Mouse (Mus musculus) gastrocnemius, adult 2 months (tissue): ENCODE data around the gene 1700025G04Rik. TPM values are rescaled to one million over a fixed set of nuclear protein-coding genes. Genes with fewer than 3 reads are reported as not detected.

Experiments used
- DNase-seq: peaks from one replicate; pipeline ENCODE4 v3.0.0; 2022
- H3K27ac ChIP-seq: fragments of 200-600 bp; 2 replicates; pipeline ENCODE4 v1.8.1; 2022; ENCODE audit warnings: mild to moderate bottlenecking
- H3K4me3 ChIP-seq: fragments of 200-600 bp; 2 replicates; pipeline ENCODE4 v1.8.1; 2022; ENCODE audit warnings: mild to moderate bottlenecking, moderate library complexity
- CTCF ChIP-seq: fragments of 200-600 bp; IDR thresholded peaks from 2 replicates; pipeline ENCODE4 v1.8.1; 2022; ENCODE audit warnings: antibody characterized with exemption, mild to moderate bottlenecking, moderate library complexity
- intact Hi-C: fragments of 180-260 bp; cut with DNase I; formaldehyde crosslinking; loops from one replicate; pipeline ENCODE4 v1.15.1; 2025
- total RNA-seq, 2 experiments: library from RNA; stranded (reverse); gene quantifications; 2 replicates each; pipeline ENCODE4 v1.2.3; 2021

Gene 1700025G04Rik
- total RNA-seq, 2 experiments from 2014 or later = 66.2 to 72.2 TPM

DNA sequence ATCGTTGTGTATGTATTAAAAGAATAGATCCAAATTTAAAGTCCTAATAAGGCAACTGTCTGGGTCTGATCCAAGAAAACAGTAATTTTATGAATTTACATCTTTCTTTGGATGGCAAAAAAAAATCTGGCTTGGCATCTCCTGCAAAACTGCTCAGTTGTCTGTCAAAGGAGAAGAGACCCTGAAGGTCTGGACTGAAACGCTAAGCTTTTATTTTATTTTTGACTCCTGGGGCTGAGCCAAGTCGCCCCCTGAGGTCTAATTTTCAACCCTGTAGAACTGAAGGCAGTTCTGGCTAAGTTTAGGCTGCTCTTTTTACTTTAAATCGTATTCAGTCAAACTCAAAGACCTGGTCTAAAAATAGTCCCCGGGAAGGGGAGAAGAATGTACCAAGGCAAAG, 202.3 kb downstream of the 1700025G04Rik start:
- Histone ChIP-seq H3K27ac (peak overlapping the region; percentile 93), H3K4me3 (peak overlapping the region; percentile 64)
- no peak for DNase-seq
- intact Hi-C loops = loop anchor here (5.0 kb wide), 1 partner anchor 90 kb away; no protein-coding TSS in a partner anchor
- no peak for TF ChIP-seq CTCF

DNA sequence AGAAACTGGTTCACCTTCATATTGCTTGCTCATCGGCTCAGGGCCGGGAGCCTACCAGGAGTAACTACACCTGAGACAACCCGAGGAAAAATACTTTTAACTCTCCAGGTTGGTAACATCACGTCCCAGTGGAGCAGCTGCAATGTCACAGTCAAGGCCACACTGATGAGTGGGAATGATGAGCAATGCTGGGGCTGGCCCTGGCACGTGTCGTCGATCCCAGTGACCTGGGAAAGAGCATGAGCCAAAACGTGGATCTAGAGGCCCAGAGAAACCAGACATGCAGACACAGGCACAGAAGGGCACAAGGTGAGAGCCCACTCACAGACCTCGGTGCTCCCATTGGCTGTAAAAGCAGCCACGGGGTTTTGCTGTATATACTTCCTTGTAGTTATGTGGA, 202.8 kb downstream of the 1700025G04Rik start:
- TF ChIP-seq CTCF = no peak
- DNase-seq = peak; percentile 50
- intact Hi-C loops = loop anchor here (5.0 kb wide), 1 partner anchor 90 kb away; no protein-coding TSS in a partner anchor
- peak overlapping the region; percentile 93 for H3K27ac ChIP-seq
- peak overlapping the region; percentile 64 for H3K4me3 ChIP-seq

DNA sequence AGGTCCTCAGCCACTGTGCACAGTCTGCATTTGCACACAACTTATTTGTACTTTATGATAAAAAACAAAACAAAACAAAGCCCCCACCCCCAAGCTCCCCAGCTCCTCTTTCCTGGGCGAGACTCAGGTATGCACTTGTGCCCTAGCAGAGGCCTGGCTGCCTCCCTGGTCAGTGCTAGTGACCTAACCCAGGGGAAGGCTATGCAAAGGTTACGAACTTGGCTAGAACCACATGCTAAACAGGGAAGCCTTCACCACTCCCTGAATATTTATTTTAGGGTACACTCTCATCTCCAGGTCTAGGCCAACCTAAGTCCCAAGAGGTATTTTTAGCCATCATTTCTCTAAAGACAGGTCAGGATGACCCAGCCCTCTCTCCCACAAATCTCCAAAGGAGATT, 203.8 kb downstream of the 1700025G04Rik start:
- intact Hi-C loops = loop anchor here (5.0 kb wide), 1 partner anchor 91 kb away; no protein-coding TSS in a partner anchor
- Histone ChIP-seq H3K27ac (peak overlapping the region; percentile 93), H3K4me3 (peak overlapping the region; percentile 64)
- TF ChIP-seq CTCF = no peak
- peak; percentile 76 for DNase-seq

DNA sequence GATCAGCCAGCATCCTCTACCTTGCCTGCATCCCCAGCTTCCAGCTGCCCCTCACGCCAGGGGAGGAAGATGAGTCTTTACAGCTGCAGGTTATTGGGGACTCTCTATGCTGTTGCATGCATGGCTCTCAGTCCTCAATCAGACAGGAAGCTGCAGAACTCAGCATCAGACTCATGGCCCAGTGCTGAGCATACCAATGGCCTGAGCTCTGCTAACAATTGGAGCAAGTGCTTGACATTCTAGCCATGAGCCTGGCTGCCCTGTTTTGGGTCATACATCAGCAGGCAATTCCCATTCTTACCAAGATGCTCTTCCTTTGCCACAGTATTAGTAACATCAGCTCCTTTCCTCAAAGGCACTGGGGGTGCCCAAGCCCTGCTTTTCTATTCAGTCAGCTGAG, 208.7 kb downstream of the 1700025G04Rik start:
- intact Hi-C loops = no loop called here
- TF ChIP-seq CTCF = no peak
- Histone ChIP-seq H3K27ac (no peak overlapping the region), H3K4me3 (no peak overlapping the region)
- no peak for DNase-seq

DNA sequence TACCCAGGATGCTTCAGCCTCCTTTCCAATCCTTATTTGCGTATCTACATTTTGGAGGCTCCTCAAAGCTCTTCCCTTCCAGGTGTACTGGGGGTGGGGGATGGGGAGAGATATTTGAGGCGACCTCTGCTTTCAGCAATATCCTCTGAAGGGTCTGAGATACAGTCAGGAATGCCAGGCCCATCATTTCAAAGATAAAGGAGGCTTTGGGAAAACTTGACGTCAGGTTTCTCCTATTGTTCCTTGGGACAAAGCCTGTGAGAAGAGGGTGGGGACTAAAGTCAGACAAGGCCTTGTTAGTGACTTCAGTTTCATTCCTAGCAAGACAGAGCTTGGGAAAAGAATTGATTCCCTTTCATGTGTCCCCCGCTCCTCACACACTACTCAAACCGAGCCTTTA, 209.2 kb downstream of the 1700025G04Rik start:
- no peak for TF ChIP-seq CTCF
- intact Hi-C loops = no loop called here
- no peak overlapping the region for H3K27ac ChIP-seq
- H3K4me3 ChIP-seq = no peak overlapping the region
- no peak for DNase-seq

DNA sequence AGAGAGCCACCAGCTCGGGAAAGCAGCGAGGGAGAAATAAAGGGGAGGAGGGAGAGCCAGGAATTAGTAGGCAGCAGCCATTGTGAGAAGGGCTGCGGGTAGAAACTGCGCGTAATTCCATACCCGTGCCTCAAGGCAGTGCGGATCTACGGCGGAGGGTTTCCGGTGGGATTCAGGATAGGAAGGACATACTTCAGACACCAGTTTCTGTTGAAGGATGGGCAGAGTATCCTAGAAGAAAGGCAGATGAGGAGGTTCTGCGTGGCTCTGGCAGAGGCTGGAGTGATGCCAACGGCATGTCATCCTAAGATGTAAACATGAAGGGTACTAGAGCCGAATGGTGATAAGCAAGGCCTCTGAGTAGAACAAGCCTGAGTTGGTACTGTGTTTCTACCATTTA, 210.0 kb downstream of the 1700025G04Rik start:
- no peak for TF ChIP-seq CTCF
- intact Hi-C loops = no loop called here
- no peak for DNase-seq
- H3K4me3 ChIP-seq = no peak overlapping the region
- H3K27ac ChIP-seq = no peak overlapping the region

DNA sequence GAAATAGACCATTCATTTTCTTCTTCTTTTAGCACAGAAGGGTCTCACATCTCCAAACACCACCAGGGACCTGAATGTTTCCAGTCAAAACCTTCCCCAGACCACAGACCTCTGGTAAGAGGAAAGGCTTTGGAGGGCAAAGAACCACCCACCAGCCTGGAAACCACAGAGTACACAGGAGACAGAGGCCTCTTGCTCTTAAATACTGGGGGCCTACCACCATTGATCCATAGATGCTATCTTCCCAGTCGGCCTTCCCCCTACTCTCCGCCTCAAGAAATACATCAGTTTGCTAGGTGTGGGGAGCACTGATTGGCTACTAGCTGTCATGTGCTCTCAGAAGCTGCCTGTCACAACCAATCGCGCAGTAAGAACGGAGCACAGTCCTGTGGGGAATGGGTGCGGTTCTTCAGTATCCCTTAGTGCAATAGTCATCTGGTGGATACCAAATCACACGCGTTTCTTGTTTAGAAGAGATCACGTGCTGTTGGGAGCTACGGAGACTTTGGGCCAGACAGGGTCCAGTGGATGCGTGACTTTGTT, 210.5 kb downstream of the 1700025G04Rik start:
- intact Hi-C loops = no loop called here
- Histone ChIP-seq H3K4me3 (no peak overlapping the region), H3K27ac (no peak overlapping the region)
- no peak for TF ChIP-seq CTCF
- no peak for DNase-seq

DNA sequence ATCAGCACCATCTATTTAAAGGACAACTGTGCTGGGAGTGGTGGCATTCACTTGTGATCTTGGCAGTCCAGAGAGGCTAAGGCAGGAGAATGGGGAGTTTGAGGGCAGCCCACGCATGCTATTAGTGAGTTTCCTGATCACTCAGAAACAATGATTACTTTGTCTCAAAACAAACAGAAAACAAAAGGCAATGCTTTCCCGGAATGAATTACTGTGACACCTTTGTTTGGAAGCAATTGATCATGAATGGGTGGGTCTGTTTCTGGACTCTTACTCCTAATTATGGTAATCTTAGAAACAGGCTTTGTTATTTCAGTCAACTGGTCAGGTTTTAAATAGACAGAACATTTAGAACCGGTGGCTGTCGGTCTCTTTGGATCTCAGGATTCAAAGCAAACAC, 211.5 kb downstream of the 1700025G04Rik start:
- no peak overlapping the region for H3K27ac ChIP-seq
- no peak overlapping the region for H3K4me3 ChIP-seq
- no peak for DNase-seq
- intact Hi-C loops = no loop called here
- TF ChIP-seq CTCF = no peak

DNA sequence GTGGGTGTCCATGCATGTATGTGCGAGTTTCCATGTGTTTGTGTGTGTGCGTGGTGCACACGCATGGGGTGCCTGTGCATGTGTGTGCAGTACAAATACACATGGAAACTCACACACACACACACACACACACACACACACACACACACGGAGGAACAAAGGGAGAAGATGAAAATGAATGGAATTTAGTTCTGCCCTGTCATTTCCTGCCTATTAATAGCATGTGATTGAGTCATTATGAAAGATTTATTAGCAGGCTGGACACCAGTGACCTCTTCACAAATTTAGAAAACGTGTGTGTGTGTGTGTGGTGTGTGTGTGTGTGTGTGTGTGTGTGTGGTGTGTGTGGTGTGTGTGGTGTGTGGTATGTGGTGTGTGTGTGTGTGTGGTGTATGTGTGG, 217.0 kb downstream of the 1700025G04Rik start:
- TF ChIP-seq CTCF = no peak
- Histone ChIP-seq H3K27ac (no peak overlapping the region), H3K4me3 (no peak overlapping the region)
- intact Hi-C loops = no loop called here
- DNase-seq = no peak

DNA sequence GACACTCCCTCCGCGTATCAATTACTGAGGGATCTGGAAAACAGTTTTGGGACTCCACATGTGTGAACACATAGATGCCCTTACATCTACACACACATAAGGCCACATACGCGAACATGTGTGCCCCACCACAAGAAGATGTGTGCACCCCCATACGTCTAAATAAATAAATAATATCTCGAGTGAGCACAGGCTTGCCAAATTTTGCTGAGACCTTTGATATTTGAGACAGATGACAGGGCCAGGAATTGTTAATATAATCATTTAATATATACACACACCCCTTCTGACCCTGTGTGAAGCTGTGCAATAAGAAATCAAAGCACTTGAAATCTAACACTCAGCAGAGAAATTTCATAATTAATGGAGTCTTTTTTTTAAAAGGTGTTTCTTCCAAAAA, 225.6 kb downstream of the 1700025G04Rik start:
- TF ChIP-seq CTCF = no peak
- Histone ChIP-seq H3K27ac (no peak overlapping the region), H3K4me3 (no peak overlapping the region)
- intact Hi-C loops = no loop called here
- DNase-seq = no peak

DNA sequence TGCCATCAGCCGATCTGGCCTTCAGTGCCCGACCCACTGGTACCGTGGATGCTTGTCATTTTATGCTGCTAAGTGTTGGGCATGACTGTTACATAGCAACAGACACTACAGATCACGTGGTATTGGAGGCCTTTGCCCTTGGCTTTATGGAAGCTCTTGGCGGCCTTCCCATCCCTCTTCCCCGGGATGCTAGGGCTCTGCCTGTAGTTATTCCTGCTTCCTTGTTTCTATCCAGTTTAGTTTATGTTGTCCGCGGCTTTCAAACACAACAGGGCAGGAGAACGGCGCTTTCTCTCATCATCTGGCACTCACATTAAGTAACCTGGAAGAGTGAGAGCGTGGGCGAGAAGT, 226.2 kb downstream of the 1700025G04Rik start:
- H3K4me3 ChIP-seq = no peak overlapping the region
- TF ChIP-seq CTCF = no peak
- peak overlapping the region; percentile 49 for H3K27ac ChIP-seq
- peak; percentile 43 for DNase-seq
- intact Hi-C loops = no loop called here

DNA sequence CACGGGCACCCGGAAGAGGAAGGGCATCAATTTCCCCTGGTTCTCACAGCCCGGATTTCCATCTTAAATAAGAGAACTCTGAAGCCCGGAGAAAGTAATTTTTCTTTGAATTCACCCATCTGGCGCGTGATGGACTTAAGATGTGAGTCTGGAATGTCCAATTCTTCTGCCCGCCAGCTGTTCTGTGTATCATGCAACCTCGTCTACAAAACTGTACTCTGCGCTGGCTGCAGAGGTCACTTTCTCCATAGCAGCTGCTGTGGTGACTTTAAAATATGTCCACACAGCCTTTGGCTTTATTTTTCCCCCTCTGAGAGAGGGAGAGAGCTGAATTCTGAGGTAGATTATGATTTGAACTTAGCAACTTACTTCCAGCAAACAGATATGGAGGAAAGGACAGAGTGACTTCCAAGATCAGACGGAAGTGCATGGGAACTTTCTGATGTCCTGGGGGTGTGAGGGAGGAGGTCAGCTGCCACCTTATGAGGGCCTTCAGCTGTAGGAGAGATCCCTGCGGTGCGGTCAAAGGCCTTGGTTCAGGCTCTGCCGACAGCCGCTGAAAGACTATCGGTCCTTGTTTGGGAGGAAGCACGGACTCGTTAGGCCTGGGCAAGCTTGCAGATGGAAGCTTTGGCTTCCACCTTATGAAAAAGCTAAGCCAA, 226.7 kb downstream of the 1700025G04Rik start:
- intact Hi-C loops = no loop called here
- no peak for DNase-seq
- peak overlapping the region; percentile 49 for H3K27ac ChIP-seq
- TF ChIP-seq CTCF = no peak
- H3K4me3 ChIP-seq = no peak overlapping the region

DNA sequence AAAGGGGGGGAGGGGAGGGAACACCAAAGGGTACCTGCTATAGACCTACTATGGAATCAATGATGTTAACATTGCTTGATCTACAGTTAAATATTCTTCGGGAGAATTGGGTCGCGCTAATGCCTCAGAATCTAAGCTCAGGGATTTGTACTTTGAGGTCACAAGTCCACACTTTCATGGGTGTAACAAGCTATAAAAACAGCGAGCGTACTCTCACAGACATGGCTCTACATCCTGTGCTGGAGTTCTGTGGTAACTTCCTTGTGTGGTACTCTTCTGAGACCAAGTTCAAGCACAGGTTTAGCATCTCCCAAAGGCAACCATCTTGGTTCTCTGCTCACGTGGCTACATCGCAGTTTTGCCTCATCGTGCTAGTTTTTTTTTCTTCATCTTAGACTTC, 227.8 kb downstream of the 1700025G04Rik start:
- TF ChIP-seq CTCF = no peak
- no peak for DNase-seq
- intact Hi-C loops = no loop called here
- no peak overlapping the region for H3K4me3 ChIP-seq
- H3K27ac ChIP-seq = no peak overlapping the region
